Mouse (Mus musculus) erythroid progenitor cell, adult 5-6 weeks (primary cell): ENCODE data around the gene Gm21762. TPM values are rescaled to one million over a fixed set of nuclear protein-coding genes. Genes with fewer than 3 reads are reported as not detected.
"Not testable (repeated sequence)": the region's sequence is repeated elsewhere in the genome, so short reads cannot be mapped to it uniquely, and the experiment has no call there.

Experiments
- ATAC-seq: replicated peaks from 2 replicates; pipeline ENCODE4 v1.8.0; 2016; ENCODE audit warnings: moderate number of reproducible peaks, mild to moderate bottlenecking, moderate TSS enrichment, inconsistent platforms; ENCODE audit not compliant: poor library complexity, low FRiP score, severe bottlenecking
- total RNA-seq, 2 experiments: library from RNA; stranded (forward) in 1 of 2; stranded (reverse) in 1 of 2; fragments of 150-400 nt in 1 of 2; fragments of 186-747, 209-891 nt in 1 of 2; gene quantifications; 2 replicates each; pipeline versions ENCODE4 v1.2.3 to v1.2.4; 2015 to 2017; ENCODE audit warnings: low replicate concordance in 2 of 2

Gm21762 gene
- not detected in 2 replicates for total RNA-seq (2015; ENCODE audit: low replicate concordance)
- total RNA-seq (2017; ENCODE audit: low replicate concordance) = not detected in 2 replicates

- not testable (repeated sequence) for ATAC-seq
Measured at GRCm38 (mm10) chr13:120215847-120216246, at the start of gene Gm21762. Gm21762 (minus strand) TSS chr13:120215947.

GRCm38 (mm10) chr13:120262870-120263269 is 47.1 kb upstream of the Gm21762 start, which contains the start of gene AF067061:
AF067061 (plus strand) TSS chr13:120263114.
- not testable (repeated sequence) for ATAC-seq

GRCm38 (mm10) chr13:120259718-120260117 is 44.0 kb upstream of the Gm21762 start:
- not testable (repeated sequence) for ATAC-seq

GRCm38 (mm10) chr13:120258817-120259658 is 43.3 kb upstream of the Gm21762 start:
- ATAC-seq = not testable (repeated sequence)

GRCm38 (mm10) chr13:120251208-120251924 is 35.6 kb upstream of the Gm21762 start:
- not testable (repeated sequence) for ATAC-seq

GRCm38 (mm10) chr13:120238811-120239210 is 23.1 kb upstream of the Gm21762 start, which contains the start of gene Gm21731:
Gm21731 (plus strand) TSS chr13:120239111.
- ATAC-seq = not testable (repeated sequence)

- not testable (repeated sequence) for ATAC-seq
Measured at GRCm38 (mm10) chr13:120232447-120233049, 16.8 kb upstream of the Gm21762 start.

- not testable (repeated sequence) for ATAC-seq
Measured at GRCm38 (mm10) chr13:120231798-120232197, 16.1 kb upstream of the Gm21762 start.

GRCm38 (mm10) chr13:120223012-120223659 is 7.4 kb upstream of the Gm21762 start:
- not testable (repeated sequence) for ATAC-seq

- not testable (repeated sequence) for ATAC-seq
Measured at GRCm38 (mm10) chr13:120220922-120221321, 5.2 kb upstream of the Gm21762 start.

- ATAC-seq = not testable (repeated sequence)
Measured at GRCm38 (mm10) chr13:120196189-120196821, 19.4 kb downstream of the Gm21762 start.

- ATAC-seq = not testable (repeated sequence)
Measured at GRCm38 (mm10) chr13:120172133-120172532, 43.6 kb downstream of the Gm21762 start, which contains the start of gene Gm21818. Gm21818 (plus strand) TSS chr13:120172433.

GRCm38 (mm10) chr13:120168301-120168700 is 47.4 kb downstream of the Gm21762 start:
- not testable (repeated sequence) for ATAC-seq

Other genes with a start within 250 kb of the Gm21762 start
- not detected in 2 replicates for gene Gm36079, start 188.9 kb downstream of the Gm21762 start, total RNA-seq (2015; ENCODE audit: low replicate concordance)
- gene Gm36079, start 188.9 kb downstream of the Gm21762 start, total RNA-seq (2017; ENCODE audit: low replicate concordance) = not detected in 2 replicates
- gene Gm21188, start 163.8 kb downstream of the Gm21762 start, total RNA-seq (2015; ENCODE audit: low replicate concordance) = 33.5 and 35.0 TPM in 2 replicates
- 10.9 and 11.7 TPM in 2 replicates for gene Gm21188, start 163.8 kb downstream of the Gm21762 start, total RNA-seq (2017; ENCODE audit: low replicate concordance)
- not detected in 2 replicates for gene Gm20767, start 75.7 kb downstream of the Gm21762 start, total RNA-seq (2015; ENCODE audit: low replicate concordance)
- gene Gm20767, start 75.7 kb downstream of the Gm21762 start, total RNA-seq (2017; ENCODE audit: low replicate concordance) = not detected in 2 replicates
- gene Gm21818, start 43.5 kb downstream of the Gm21762 start, total RNA-seq (2015; ENCODE audit: low replicate concordance) = not detected in 2 replicates
- not detected in 2 replicates for gene Gm21818, start 43.5 kb downstream of the Gm21762 start, total RNA-seq (2017; ENCODE audit: low replicate concordance)
- not detected in 2 replicates for gene Gm21731, start 23.2 kb upstream of the Gm21762 start, total RNA-seq (2015; ENCODE audit: low replicate concordance)
- not detected in 2 replicates for gene Gm21731, start 23.2 kb upstream of the Gm21762 start, total RNA-seq (2017; ENCODE audit: low replicate concordance)
- gene AF067061, start 47.2 kb upstream of the Gm21762 start, total RNA-seq (2015; ENCODE audit: low replicate concordance) = not detected in 2 replicates
- gene AF067061, start 47.2 kb upstream of the Gm21762 start, total RNA-seq (2017; ENCODE audit: low replicate concordance) = not detected in 2 replicates
- 14.4 TPM in 1 of 2 replicates, not detected in the other for gene BC147527, start 84.4 kb upstream of the Gm21762 start, total RNA-seq (2015; ENCODE audit: low replicate concordance)
- 15.8 TPM in 1 of 2 replicates, not detected in the other for gene BC147527, start 84.4 kb upstream of the Gm21762 start, total RNA-seq (2017; ENCODE audit: low replicate concordance)
- gene Tcstv3, start 100.9 kb upstream of the Gm21762 start, total RNA-seq (2015; ENCODE audit: low replicate concordance) = not detected in 2 replicates
- gene Tcstv3, start 100.9 kb upstream of the Gm21762 start, total RNA-seq (2017; ENCODE audit: low replicate concordance) = not detected in 2 replicates